Mouse (Mus musculus) lung, embryonic 16.5 days (tissue): ENCODE results near the gene Rgs3. TPM values are rescaled to one million over a fixed set of nuclear protein-coding genes. Genes with fewer than 3 reads are reported as not detected.
A peak's percentile ranks its signal among the peaks of the same experiment; 100 is the strongest.

ENCODE experiments used
- ATAC-seq: fragments of 200-750 bp; cut with Nextera tagmentation; 2 replicates; pipeline ENCODE4 v1.8.0; 2017; ENCODE audit warnings: low read depth, mild to moderate bottlenecking, moderate library complexity
- H3K27ac ChIP-seq: fragments of 300-500 bp; sonication (generic); 2 replicates; pipeline ENCODE4 v1.5.1; 2014; ENCODE audit warnings: mild to moderate bottlenecking, control low read depth, low read length
- H3K27me3 ChIP-seq: fragments of 300-500 bp; sonication (generic); 2 replicates; pipeline ENCODE4 v1.6.1; 2014; ENCODE audit warnings: low read depth, low read length, mixed read lengths; ENCODE audit not compliant: control insufficient read depth, insufficient read depth
- H3K36me3 ChIP-seq: fragments of 300-500 bp; sonication (generic); 2 replicates; pipeline ENCODE4 v1.6.1; 2014; ENCODE audit warnings: low read length; ENCODE audit not compliant: control insufficient read depth, insufficient read depth
- H3K4me1 ChIP-seq: fragments of 300-500 bp; sonication (generic); replicated peaks from 2 replicates; pipeline ENCODE4 v1.6.1; 2014; ENCODE audit warnings: low read length, mixed read lengths; ENCODE audit not compliant: control insufficient read depth, insufficient read depth
- H3K4me2 ChIP-seq: fragments of 300-500 bp; sonication (generic); 2 replicates; pipeline ENCODE4 v1.6.1; 2014; ENCODE audit warnings: low read depth, low read length, control low read depth
- H3K4me3 ChIP-seq: fragments of 300-500 bp; sonication (generic); 2 replicates; pipeline ENCODE4 v1.5.1; 2014; ENCODE audit warnings: mild to moderate bottlenecking, low read length, control low read depth
- H3K9ac ChIP-seq: fragments of 300-500 bp; sonication (generic); 2 replicates; pipeline ENCODE4 v1.6.1; 2014; ENCODE audit warnings: low read length, control low read depth
- H3K9me3 ChIP-seq: fragments of 300-500 bp; sonication (generic); 2 replicates; pipeline ENCODE4 v1.6.1; 2016; ENCODE audit warnings: low read length; ENCODE audit not compliant: control insufficient read depth
- WGBS: fragments of 180-500 bp; shearing (Covaris S2); extraction: QIAGEN DNeasy Blood & Tissue Kit; methylation state at CpG from one replicate; pipeline ENCODE4 v1.1.7; 2014; 5-methylcytosine and 5-hydroxymethylcytosine counted together
- polyA plus RNA-seq: library from polyadenylated mRNA; unstranded; fragments of >200 nt; fragmentation: Nextera tagmentation; extraction: Ambion mirVana; gene quantifications from 2 replicates; pipeline ENCODE4 v1.2.1, GENCODE M21; 2015

The Rgs3 gene
- polyA plus RNA-seq, 1 experiment from 2014 or later: 57.4 TPM

- ATAC-seq: no peak
- H3K27ac ChIP-seq: peak overlapping the region; percentile 23; the same call in 1 of the 2 replicates
- H3K9ac ChIP-seq: peak overlapping the region; percentile 17; the same call in 1 of the 2 replicates
- 0 out of 2 replicates have a peak, but pooled peaks cover 2% of the 10 kb centered on the region for H3K36me3 ChIP-seq
- H3K4me1 ChIP-seq: peaks cover 12% of the 10 kb centered on the region
- no peak overlapping the region for H3K4me3 ChIP-seq
- no peaks in the 10 kb centered on the region for H3K27me3 ChIP-seq
- no peak overlapping the region for H3K4me2 ChIP-seq
- WGBS: 27% methylated on average over 11 of the region's 11 CpGs
- H3K9me3 ChIP-seq: no peaks in the 10 kb centered on the region
These were observed 81.6 kb downstream of the Rgs3 start for GRCm38 (mm10) chr4:62641230-62641589.

- Histone ChIP-seq H3K27ac (no peak overlapping the region), H3K4me1 (peaks cover 11% of the 10 kb centered on the region), H3K27me3 (no peaks in the 10 kb centered on the region), H3K9ac (no peak overlapping the region), H3K4me2 (no peak overlapping the region), H3K4me3 (no peak overlapping the region), H3K36me3 (0 out of 2 replicates have a peak, but pooled peaks cover 2% of the 10 kb centered on the region), H3K9me3 (no peaks in the 10 kb centered on the region)
- no peak for ATAC-seq
- WGBS: 59% methylated on average over 3 of the region's 3 CpGs
These were observed 82.0 kb downstream of the Rgs3 start for GRCm38 (mm10) chr4:62641656-62642055.

GRCm38 (mm10) chr4:62643401-62643800 lies 83.8 kb downstream of the Rgs3 start:
- ATAC-seq: peak; percentile 67
- H3K36me3 ChIP-seq: 0 out of 2 replicates have a peak, but pooled peaks cover 2% of the 10 kb centered on the region
- H3K9ac ChIP-seq: no peak overlapping the region
- no peak overlapping the region for H3K4me3 ChIP-seq
- WGBS: 71% methylated on average over 8 of the region's 8 CpGs
- no peak overlapping the region for H3K27ac ChIP-seq
- peaks cover 11% of the 10 kb centered on the region for H3K4me1 ChIP-seq
- H3K9me3 ChIP-seq: no peaks in the 10 kb centered on the region
- no peak overlapping the region for H3K4me2 ChIP-seq
- no peaks in the 10 kb centered on the region for H3K27me3 ChIP-seq

GRCm38 (mm10) chr4:62644031-62644793 lies 84.6 kb downstream of the Rgs3 start:
- no peak for ATAC-seq
- Histone ChIP-seq H3K4me3 (no peak overlapping the region), H3K27ac (no peak overlapping the region), H3K9me3 (no peaks in the 10 kb centered on the region), H3K36me3 (0 out of 2 replicates have a peak, but pooled peaks cover 2% of the 10 kb centered on the region), H3K4me2 (no peak overlapping the region), H3K9ac (no peak overlapping the region), H3K27me3 (no peaks in the 10 kb centered on the region), H3K4me1 (peaks cover 11% of the 10 kb centered on the region)
- WGBS: 70% methylated on average over 11 of the region's 11 CpGs

GRCm38 (mm10) chr4:62646556-62647248 lies 87.1 kb downstream of the Rgs3 start:
- Histone ChIP-seq H3K9ac (no peak overlapping the region), H3K4me2 (no peak overlapping the region), H3K27me3 (no peaks in the 10 kb centered on the region), H3K9me3 (no peaks in the 10 kb centered on the region), H3K4me1 (no peaks in the 10 kb centered on the region; the same call in 1 of the 2 replicates), H3K36me3 (no peaks in the 10 kb centered on the region), H3K4me3 (no peak overlapping the region), H3K27ac (no peak overlapping the region)
- no peak for ATAC-seq
- WGBS: 44% methylated on average over 9 of the region's 9 CpGs

- no peak for ATAC-seq
- Histone ChIP-seq H3K9me3 (no peaks in the 10 kb centered on the region), H3K9ac (no peak overlapping the region), H3K27me3 (no peaks in the 10 kb centered on the region), H3K36me3 (no peaks in the 10 kb centered on the region), H3K4me1 (no peaks in the 10 kb centered on the region; the same call in 1 of the 2 replicates), H3K27ac (no peak overlapping the region), H3K4me3 (no peak overlapping the region), H3K4me2 (no peak overlapping the region)
- WGBS: 83% methylated on average over 3 of the region's 3 CpGs
These were observed 89.2 kb downstream of the Rgs3 start for GRCm38 (mm10) chr4:62648848-62649247.

- Histone ChIP-seq H3K27me3 (no peaks in the 10 kb centered on the region), H3K4me3 (no peak overlapping the region), H3K4me2 (no peak overlapping the region), H3K27ac (no peak overlapping the region), H3K4me1 (peaks cover 1% of the 10 kb centered on the region; the same call in 1 of the 2 replicates), H3K9me3 (no peaks in the 10 kb centered on the region), H3K36me3 (no peaks in the 10 kb centered on the region), H3K9ac (no peak overlapping the region)
- 60% methylated on average over 8 of the region's 8 CpGs for WGBS
- no peak for ATAC-seq
These were observed 90.0 kb downstream of the Rgs3 start for GRCm38 (mm10) chr4:62649536-62650230.

- no peak overlapping the region for H3K4me3 ChIP-seq
- H3K9me3 ChIP-seq: no peaks in the 10 kb centered on the region
- no peak overlapping the region for H3K9ac ChIP-seq
- no peaks in the 10 kb centered on the region for H3K36me3 ChIP-seq
- no peaks in the 10 kb centered on the region for H3K27me3 ChIP-seq
- H3K27ac ChIP-seq: no peak overlapping the region
- peaks cover 2% of the 10 kb centered on the region; the same call in 1 of the 2 replicates for H3K4me1 ChIP-seq
- 33% methylated on average over 7 of the region's 7 CpGs for WGBS
- no peak for ATAC-seq
- H3K4me2 ChIP-seq: no peak overlapping the region
These were observed 91.6 kb downstream of the Rgs3 start for GRCm38 (mm10) chr4:62651179-62651760.
